Mouse (Mus musculus) intestine, embryonic 14.5 days (tissue): ENCODE results near the gene St14. TPM values are rescaled to one million over a fixed set of nuclear protein-coding genes. Genes with fewer than 3 reads are reported as not detected.
"Not testable (repeated sequence)": the region's sequence is repeated elsewhere in the genome, so short reads cannot be mapped to it uniquely, and the experiment has no call there.

Source experiments
- ATAC-seq: fragments of 200-750 bp; cut with Nextera tagmentation; replicated peaks from 2 replicates; pipeline ENCODE4 v1.8.0; 2017; ENCODE audit warnings: low read depth, moderate number of reproducible peaks, moderate TSS enrichment, moderate library complexity; ENCODE audit not compliant: low FRiP score, low TSS enrichment
- DNase-seq: peaks from one replicate; pipeline ENCODE4 v3.0.0-alpha.2; 2018; ENCODE audit warnings: low spot score
- H3K27ac ChIP-seq: fragments of 300-500 bp; sonication (generic); 2 replicates; pipeline ENCODE4 v1.5.1; 2014; ENCODE audit warnings: low read depth, mild to moderate bottlenecking, control low read depth
- H3K27me3 ChIP-seq: fragments of 300-500 bp; sonication (generic); replicated peaks from 2 replicates; pipeline ENCODE4 v1.6.1; 2014; ENCODE audit warnings: low read length, control low read depth; ENCODE audit not compliant: control insufficient read depth, insufficient read depth
- H3K36me3 ChIP-seq: fragments of 300-500 bp; sonication (generic); 2 replicates; pipeline ENCODE4 v1.6.1; 2014; ENCODE audit warnings: low read length, control low read depth; ENCODE audit not compliant: control insufficient read depth, insufficient read depth
- H3K4me1 ChIP-seq: fragments of 300-500 bp; sonication (generic); replicated peaks from 2 replicates; pipeline ENCODE4 v1.6.1; 2014; ENCODE audit warnings: low read length, control low read depth, mixed read lengths; ENCODE audit not compliant: control insufficient read depth, insufficient read depth
- H3K4me2 ChIP-seq: fragments of 300-500 bp; sonication (generic); 2 replicates; pipeline ENCODE4 v1.6.1; 2014; ENCODE audit warnings: low read length
- H3K4me3 ChIP-seq: fragments of 300-500 bp; sonication (generic); 2 replicates; pipeline ENCODE4 v1.5.1; 2014; ENCODE audit warnings: low read depth, low read length, control low read depth, mixed read lengths
- H3K9ac ChIP-seq: fragments of 300-500 bp; sonication (generic); 2 replicates; pipeline ENCODE4 v1.6.1; 2014; ENCODE audit warnings: mild to moderate bottlenecking, low read length
- H3K9me3 ChIP-seq: fragments of 300-500 bp; sonication (generic); 2 replicates; pipeline ENCODE4 v1.6.1; 2016; ENCODE audit warnings: low read length, control low read depth; ENCODE audit not compliant: control insufficient read depth
- WGBS: fragments of 180-500 bp; shearing (Covaris S2); extraction: QIAGEN DNeasy Blood & Tissue Kit; methylation state at CpG from one replicate; pipeline ENCODE4 v1.1.7; 2014; 5-methylcytosine and 5-hydroxymethylcytosine counted together
- polyA plus RNA-seq: library from polyadenylated mRNA; unstranded; fragments of >200 nt; fragmentation: Nextera tagmentation; extraction: Ambion mirVana; gene quantifications from 2 replicates; pipeline ENCODE4 v1.2.1, GENCODE M21; 2014

Gene St14
- polyA plus RNA-seq, 1 experiment from 2014 or later, result 60.8 TPM

DNA sequence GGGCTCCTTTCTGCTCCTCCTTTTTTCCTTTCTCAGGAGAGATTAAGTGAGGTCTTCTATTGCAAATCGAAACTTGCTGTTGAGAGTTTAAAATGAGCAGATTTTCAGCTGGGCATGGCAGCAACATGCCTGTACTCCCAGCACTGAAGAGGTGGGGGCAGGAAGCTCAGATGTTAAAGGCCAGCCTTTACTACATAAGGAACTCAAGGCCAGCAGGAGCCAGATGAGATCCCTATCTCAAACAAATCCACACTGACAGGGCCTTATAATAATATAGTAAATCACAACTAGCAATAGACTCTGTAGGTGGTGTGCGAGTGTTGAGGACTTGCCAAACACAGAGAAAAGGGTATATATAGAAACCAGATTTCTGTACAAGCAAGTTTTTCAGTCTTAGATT lies 72.9 kb downstream of the St14 start:
- peaks cover 52% of the 10 kb centered on the region for H3K36me3 ChIP-seq
- H3K9me3 ChIP-seq, result no peaks in the 10 kb centered on the region
- WGBS, result 46% methylated on average over 2 of the region's 2 CpGs
- H3K27ac ChIP-seq, result no peak overlapping the region
- H3K4me1 ChIP-seq, result no peaks in the 10 kb centered on the region; the same call in 1 of the 2 replicates
- no peak overlapping the region for H3K4me2 ChIP-seq
- ATAC-seq (no peak), DNase-seq (no peak)
- no peak overlapping the region for H3K9ac ChIP-seq
- no peak overlapping the region for H3K4me3 ChIP-seq
- H3K27me3 ChIP-seq, result no peaks in the 10 kb centered on the region

DNA sequence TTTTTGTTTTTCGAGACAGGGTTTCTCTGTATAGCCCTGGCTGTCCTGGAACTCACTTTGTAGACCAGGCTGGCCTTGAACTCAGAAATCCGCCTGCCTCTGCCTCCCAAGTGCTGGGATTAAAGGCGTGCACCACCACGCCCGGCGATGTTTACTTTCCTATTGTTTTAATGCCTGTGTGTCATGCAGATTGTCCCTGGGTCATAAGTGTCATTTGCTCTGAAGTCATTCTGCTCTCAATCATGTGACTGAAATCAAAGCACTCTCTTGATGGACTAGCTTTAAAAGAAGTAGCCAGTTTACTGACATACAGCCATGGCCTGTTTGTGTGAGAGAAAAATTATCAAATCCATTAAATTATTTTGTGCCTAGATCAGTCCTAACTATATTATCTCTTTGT lies 80.1 kb downstream of the St14 start:
- DNase-seq, H3K27me3 ChIP-seq, ATAC-seq, H3K4me2 ChIP-seq, H3K27ac ChIP-seq, H3K4me1 ChIP-seq, H3K9me3 ChIP-seq, H3K4me3 ChIP-seq, H3K9ac ChIP-seq: not testable (repeated sequence)
- WGBS, result 98% methylated on average over 6 of the region's 6 CpGs
- H3K36me3 ChIP-seq, result peaks cover 25% of the 10 kb centered on the region

DNA sequence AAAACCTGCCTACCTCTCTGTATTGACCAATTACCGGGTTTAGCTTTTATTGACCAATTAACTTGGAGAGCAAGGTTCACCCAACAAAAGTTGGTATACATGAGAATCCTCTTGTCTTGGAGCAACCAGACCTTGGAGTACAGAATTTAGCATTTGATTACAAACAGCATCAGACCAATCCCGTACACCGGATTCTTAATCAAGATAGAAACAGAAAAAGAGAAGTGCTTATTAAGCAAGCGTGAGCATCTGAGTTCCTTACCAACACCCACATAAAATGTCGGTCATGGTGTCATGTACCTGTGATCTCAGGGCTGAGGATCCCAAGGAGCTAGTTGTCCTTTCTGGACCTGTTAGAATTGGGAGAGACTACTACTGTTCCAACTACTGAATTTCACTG lies 81.4 kb downstream of the St14 start:
- Histone ChIP-seq H3K27me3 (no peaks in the 10 kb centered on the region), H3K4me1 (no peaks in the 10 kb centered on the region), H3K4me2 (no peak overlapping the region), H3K4me3 (no peak overlapping the region), H3K9ac (no peak overlapping the region), H3K9me3 (no peaks in the 10 kb centered on the region), H3K36me3 (peaks cover 15% of the 10 kb centered on the region), H3K27ac (no peak overlapping the region)
- ATAC-seq (no peak), DNase-seq (no peak)
- 95% methylated on average over 5 of the region's 5 CpGs for WGBS

Other genes starting within 250 kb of the St14 start
- 7.3 and 7.8 TPM in 2 replicates for gene Adamts15, start 209.4 kb downstream of the St14 start, polyA plus RNA-seq
- gene Adamts8, start 189.3 kb downstream of the St14 start, polyA plus RNA-seq, result 14.6 and 16.3 TPM in 2 replicates
- gene Zbtb44, start 101.2 kb downstream of the St14 start, polyA plus RNA-seq, result 8.5 and 10.2 TPM in 2 replicates
- 220 and 232 TPM in 2 replicates for gene Aplp2, start 80.0 kb upstream of the St14 start, polyA plus RNA-seq
- 6.0 and 6.4 TPM in 2 replicates for gene Prdm10, start 148.7 kb upstream of the St14 start, polyA plus RNA-seq